Mouse (Mus musculus) erythroblast, embryonic 14.5 days (primary cell): ENCODE data around the gene Cilp2.

Experiments
- GATA1 ChIP-seq: IDR thresholded peaks from 2 replicates; pipeline ENCODE4 v1.6.1; 2012; ENCODE audit warnings: low read length, inconsistent platforms, mixed read lengths
- TAL1 ChIP-seq: IDR thresholded peaks from 3 replicates; pipeline ENCODE4 v1.6.1; 2012; ENCODE audit warnings: low read length, inconsistent platforms, mixed read lengths

DNA sequence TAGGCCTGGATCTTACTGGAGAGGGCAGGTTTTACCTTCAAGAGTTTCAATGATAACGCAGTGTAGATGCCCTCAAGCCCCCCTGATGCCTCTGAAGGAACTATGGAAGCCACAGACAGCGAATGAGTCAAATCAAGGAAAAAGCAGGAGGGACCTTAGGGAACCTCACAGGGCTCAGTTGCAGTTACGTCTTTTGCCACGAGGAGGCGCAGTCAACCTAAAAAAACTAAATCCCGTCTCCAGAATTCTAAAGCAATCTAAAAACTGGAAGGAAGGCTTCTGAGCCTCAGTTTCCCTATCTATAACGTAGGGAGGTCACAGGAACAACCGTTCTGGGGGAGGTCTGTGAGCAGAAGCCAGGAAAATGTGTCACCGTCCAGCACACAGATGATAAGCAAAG is 13.3 kb downstream of the Cilp2 start:
- TF ChIP-seq GATA1 (no peak), TAL1 (no peak)
